Mouse (Mus musculus) ES-CJ7 (cell line): ENCODE data around the gene Ccne1.
"Not testable (repeated sequence)": the region's sequence is repeated elsewhere in the genome, so short reads cannot be mapped to it uniquely, and the experiment has no call there.

ENCODE experiments used
- DNase-seq: peaks from one replicate; pipeline ENCODE4 v3.0.0; 2011; ENCODE audit warnings: low read depth, low spot score

Gene Ccne1

DNA sequence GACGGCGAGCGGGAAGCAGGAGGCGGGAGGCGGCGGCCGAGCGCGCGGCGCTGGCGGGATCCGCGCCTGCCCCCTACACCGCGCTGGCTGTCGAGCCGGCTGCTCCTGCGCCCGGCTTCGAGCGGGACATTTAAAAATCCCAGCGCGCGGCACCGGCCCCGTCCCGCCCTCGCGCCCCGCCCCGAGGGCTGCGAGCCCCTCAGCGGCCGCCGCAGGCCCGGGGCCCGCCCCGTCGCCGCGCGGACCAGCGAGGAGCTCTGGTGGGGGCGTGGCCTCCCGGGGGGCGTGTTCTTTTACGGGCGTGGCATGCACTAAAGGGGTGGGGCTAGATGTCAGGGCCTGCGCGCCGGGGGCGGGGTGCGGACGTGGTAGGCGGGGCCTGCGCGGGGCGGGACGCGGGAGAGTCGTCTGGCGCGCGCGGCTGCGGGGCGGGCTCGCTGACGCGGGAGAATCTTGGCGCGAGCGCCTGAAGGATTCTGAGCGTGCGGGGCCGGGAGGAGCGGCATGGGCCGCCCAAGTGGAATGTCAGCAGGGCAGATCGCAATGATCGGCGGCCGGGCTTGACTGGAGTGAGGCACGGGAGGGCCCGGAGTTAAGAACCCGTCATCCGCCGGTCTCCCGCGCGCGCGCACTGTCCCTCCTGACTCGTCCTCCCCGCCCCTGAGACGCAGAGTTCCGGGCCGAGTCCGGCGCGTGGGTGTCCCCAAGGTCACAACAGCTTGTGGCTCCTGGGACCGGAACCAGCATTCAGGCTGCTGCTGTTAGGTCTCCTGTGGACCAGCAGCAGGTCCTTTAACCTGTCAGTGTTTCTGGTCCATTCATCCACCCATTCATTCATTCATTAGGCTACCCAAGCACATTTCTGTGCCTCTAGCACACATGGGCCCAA lies at the start of gene Ccne1:
Gene Ccne1, minus strand, starts transcription at position 164 of the 889 bp plus-strand sequence.
- peak; percentile 94 for DNase-seq

DNA sequence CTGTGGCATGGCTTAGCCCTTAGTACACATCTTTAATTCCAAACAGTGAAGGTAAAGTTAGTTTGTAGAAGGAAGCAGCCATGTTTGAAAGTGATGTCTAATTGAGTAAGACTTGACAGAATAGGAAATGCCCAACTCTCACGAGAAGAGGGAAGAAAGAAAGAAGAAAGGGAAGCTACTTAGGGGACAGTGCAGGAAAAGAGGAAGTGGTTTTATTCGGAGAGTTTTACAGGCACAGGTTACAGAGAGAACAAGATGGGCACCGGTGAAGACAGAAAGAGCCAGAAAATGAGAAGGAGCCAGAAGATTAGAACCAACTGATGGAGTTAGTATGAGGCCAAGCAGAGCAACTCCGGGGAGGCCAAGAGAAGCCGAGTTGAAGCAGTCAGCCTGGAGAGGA lies 48.5 kb upstream of the Ccne1 start:
- no peak for DNase-seq

- DNase-seq = no peak
Observed at GRCm38 (mm10) chr7:38152571-38152970, 45.2 kb upstream of the Ccne1 start.

- DNase-seq = no peak
Observed at GRCm38 (mm10) chr7:38151706-38152312, 44.5 kb upstream of the Ccne1 start.

DNA sequence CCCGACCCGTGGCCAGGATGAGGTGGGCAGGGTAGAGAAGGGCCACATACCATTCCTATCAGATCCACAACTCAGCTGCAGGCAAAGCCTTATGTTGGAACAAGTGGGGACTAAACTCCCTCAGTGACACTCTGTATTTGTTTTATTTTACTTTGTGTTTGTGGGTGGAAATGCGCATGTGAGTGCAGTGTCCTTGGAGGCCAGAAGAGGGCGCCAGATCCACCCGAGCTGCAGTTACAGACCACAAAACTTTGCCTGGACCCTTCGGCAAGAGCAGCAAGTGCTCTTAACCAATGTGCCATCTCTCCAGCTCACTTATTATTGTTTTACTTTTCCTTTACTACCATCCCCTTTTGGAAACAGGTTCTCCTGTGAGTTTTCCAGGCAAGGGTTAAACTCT lies 40.1 kb upstream of the Ccne1 start:
- no peak for DNase-seq

GRCm38 (mm10) chr7:38141747-38142545 lies 34.6 kb upstream of the Ccne1 start:
- peak; percentile 82 for DNase-seq

DNA sequence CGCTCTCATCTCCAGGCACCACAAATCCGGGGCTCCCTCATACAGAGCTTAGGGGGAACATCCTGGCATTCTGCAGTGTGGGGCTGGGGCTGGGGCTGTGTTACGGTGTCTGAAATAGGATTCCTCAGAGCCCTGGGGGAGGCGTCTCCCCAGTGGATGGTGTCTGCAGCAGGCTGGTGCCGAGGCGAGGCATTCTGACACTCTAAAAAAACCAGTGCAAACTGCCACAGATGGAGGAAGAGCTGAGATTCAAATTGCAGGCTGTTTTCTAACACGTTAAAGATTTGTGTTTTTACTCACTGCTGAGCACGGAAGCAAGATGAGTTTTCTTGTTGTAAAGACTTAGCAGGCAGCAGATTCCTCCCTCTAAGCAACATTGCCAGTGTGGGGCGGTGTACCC lies 33.0 kb upstream of the Ccne1 start:
- no peak for DNase-seq

DNA sequence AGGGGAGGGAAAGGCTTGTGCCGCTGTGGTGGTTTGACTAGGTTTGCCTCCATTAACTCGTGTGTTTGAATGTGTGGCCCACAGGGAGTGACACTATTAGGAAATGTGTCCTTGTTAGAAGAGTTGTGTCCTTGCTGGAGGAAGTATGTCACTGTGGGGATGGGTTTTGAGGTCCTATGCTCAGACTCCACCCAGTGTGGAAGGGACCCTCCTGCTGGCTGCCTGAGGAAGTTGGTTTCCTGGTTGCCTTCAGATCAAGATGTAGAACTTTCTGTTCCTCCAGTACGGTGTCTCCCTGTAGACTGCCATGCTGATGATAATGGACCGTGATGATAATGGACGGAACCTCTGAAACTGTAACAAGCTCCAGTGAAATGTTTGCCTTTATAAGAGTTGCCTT lies 27.1 kb upstream of the Ccne1 start:
- DNase-seq = no peak

DNA sequence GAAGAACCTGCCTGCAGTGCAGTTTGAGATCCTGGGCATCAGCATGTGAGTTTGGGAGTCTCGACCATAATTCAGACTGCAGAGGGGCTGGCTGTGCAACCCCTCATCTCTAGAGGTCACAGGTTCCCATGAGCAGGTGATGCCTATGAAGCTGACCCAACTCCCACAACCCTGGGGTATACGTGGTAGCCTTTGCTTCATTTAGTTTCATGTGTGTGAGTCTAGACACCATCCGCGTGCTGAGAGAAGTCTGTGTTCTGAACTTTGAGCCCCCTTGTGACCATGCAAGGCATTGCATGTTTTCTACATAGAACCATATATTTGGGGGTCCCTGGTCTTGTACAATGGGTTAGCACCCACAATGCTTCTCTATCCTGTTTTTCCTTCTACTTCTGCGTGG lies 23.9 kb upstream of the Ccne1 start:
- peak; percentile 71 for DNase-seq

- DNase-seq = no peak
Observed at GRCm38 (mm10) chr7:38129986-38130729, 22.8 kb upstream of the Ccne1 start.

GRCm38 (mm10) chr7:38129491-38129890 lies 22.2 kb upstream of the Ccne1 start:
- no peak for DNase-seq

GRCm38 (mm10) chr7:38128256-38128655 lies 20.9 kb upstream of the Ccne1 start:
- not testable (repeated sequence) for DNase-seq

DNA sequence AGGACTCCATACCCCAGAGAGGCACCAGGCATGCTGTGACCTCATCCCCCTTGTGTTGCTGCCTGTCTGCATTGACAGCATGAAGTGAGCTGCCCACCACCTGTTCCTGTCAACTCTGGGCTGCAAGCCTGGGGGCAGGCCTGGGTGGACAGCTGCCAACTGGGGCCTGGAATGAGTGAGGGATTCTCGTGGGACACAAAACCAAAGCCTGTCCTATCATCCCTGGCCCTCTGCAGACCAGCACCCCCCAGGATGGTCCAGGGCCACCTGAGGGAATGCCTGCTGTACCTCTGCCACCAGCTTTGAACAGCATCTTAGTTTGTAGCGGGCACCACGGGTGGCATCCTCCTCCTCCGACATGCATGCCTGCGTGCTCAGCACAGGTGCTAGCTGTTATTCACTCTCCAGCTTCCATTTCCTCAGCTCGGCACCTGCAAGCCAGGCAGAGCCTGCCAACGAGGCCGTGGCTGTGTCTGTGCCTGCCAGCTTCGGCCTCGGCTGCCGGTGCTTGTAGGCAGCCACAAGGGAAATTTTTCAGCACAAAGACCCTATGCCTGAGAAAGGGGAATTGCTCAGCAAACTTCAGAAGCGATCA lies 18.3 kb upstream of the Ccne1 start:
- no peak for DNase-seq

DNA sequence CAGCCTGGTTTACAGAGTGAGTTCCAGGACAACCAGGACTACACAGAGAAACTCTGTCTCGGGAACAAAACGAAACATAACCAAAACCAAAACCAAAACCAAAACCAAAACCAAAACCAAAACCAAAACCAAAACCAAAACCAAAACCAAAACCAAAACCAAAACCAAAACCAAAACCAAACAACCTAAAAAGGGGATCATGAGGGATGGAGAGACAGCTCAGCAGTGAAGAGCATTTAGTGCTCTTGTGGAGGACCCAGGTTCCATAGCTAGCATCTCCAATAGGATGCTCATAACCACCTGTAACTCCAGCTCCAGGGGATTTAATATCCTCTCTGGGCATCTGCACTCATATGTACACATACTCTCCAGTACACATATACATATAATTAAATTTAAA lies 16.8 kb upstream of the Ccne1 start:
- not testable (repeated sequence) for DNase-seq

GRCm38 (mm10) chr7:38118594-38118993 lies 11.3 kb upstream of the Ccne1 start:
- peak; percentile 80 for DNase-seq

DNA sequence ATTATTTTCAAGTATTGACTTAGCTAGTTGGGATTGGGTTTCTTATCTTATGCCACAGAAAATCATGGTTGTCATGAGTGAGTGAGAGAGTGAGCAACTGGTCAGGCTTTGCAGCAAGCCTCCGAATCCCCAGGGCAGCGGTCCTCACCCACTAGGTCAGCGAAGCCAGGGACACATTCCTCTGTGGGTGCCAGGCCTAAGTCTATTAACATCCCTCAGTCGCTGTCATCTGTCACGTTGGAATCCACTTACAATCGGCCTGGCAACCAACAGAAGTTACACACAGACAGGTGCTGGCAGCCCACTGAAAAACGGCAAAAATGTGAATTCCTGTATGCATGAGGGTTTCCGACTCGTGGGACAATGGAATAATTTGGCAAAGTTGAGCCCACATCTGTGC lies 5.1 kb upstream of the Ccne1 start:
- no peak for DNase-seq

DNA sequence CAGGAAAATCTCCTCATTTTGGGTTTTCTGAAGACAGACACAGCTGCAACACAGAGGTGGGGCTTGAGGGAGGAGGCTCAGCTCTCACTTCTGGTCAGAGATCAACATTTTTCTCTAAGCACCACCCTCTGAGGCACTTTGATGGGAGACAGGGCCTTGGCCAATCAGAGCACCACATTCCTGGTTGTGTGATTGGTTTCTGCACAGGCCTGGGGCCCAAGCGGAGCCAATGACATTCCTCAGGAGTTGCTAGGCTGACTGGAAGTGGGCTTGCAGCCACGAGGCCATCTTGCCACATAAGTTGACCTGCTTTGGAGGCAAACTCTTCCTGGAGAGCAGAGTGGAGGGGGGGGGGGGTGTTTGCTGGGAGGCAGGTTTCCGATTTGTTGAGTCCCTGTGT lies 4.7 kb upstream of the Ccne1 start:
- DNase-seq = peak; percentile 98

DNA sequence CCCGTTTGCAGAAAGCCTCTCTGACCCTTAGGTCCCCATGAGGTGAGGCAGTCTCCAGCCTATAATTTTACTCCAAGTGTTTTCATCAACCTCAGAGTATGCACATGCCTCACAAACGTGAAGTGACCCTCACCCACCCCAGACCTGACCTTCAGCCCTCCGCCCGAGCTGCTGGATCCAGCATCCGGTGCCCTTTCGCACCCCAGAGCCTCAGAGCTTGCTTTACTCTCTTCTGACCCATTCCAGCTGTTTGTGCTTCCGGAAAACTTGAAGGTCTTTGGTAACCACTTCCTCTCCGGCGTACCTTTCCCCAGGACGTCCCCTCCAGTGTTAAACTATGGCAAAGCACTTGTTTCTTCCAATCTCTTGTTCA lies 912 bp upstream of the Ccne1 start:
- peak; percentile 66 for DNase-seq

- DNase-seq = peak; percentile 36
Observed at GRCm38 (mm10) chr7:38106711-38107311, 523 bp downstream of the Ccne1 start.

DNA sequence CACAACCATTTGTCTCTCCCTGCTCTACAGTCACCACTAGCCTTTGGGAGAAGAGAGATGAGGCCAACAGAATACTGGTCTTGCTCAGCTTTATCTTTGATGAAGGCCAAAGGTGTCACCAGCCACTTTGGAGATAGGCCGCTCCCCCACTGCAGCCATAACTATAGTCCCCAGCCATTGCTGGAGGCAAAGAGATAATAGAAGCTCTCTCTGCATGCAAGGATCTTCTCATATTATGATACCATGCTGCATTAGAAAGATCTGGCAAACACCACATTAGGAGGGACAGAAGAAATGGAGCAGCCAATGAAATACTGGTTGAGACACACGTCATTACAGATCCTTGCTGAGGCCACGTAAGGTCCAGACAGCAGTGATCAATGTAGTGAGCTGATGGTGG lies 2.0 kb downstream of the Ccne1 start:
- DNase-seq = no peak

DNA sequence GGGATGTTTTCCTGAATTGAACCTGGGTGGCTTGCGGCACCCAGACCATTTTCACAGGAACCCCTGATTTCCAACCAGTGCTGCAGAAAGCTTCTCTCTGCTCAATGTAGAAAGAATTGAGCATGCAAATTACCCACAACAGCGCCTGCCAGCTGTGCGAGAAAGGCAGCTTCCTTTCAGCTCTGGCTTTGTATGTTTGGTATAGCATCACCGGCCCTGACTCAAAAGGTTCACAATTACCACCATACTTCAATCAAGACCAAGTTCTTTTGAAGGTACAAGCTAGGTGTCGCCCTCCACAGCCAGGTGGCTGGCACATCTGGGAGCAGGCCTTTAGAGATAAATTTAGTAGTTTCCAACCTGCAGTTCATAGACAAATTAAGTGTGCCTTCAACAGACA lies 3.2 kb downstream of the Ccne1 start:
- DNase-seq = no peak
